Mouse (Mus musculus): ENCODE results near the gene Sox2.

The Sox2 gene

DNA sequence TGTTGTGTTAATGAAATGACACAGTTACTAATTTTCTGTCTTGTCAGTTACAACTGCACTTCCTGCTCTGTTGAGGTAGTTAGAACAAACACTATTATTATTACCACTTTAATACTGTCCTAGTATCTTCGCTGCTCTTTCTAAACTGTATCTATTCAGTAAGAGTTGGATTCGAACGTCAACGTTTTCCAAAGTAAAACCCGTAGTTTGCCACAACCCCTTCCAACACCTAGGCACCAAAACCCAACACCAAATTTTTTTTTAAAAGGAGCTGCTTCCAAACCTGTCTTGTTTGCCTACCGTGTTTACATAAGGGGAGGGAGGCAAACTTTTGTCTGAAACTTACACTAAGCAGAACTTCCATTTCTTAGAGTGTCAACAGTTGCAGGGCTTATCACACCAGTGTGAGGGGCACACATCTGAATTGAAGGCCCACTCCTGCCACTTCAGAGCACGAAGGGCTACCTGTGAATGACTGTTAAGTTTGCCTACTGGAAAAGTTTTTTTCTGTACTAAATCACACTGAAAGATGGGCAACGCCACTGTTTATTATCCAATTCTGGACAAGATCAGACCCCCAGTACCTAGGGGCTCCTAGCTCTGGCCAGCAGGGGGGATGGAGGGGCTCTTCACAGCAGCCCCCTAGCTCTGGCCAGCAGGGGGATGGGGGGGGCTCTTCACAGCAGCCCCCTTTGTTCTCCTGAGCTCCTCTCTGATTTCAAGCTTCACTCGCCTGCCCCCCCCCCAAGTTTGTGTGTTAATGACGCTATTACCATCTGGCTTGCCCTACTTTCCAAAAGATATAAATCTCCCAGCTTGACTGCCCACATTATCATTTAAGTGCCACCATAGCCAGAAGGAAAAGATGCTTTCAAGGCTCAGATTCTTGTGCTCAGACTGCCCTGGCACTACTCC lies 15.8 kb downstream of the Sox2 start:
- peaks cover 93% of the 10 kb centered on the region for H3K4me1 ChIP-seq (replicated peaks; ENCODE audit: low read depth, low read length)
- peaks cover 23% of the 10 kb centered on the region for H3K27me3 ChIP-seq (ENCODE audit: insufficient read depth, low read length)
- H3K9me3 ChIP-seq (ENCODE audit: low read length): no peaks in the 10 kb centered on the region
- 0 out of 2 replicates have a peak, but pooled peaks have one; percentile 17 for TF ChIP-seq CTCF (conservative IDR thresholded peaks at IDR 0.05; ENCODE audit: low read length)
- TF ChIP-seq NANOG (IDR thresholded peaks at IDR 0.05; ENCODE audit: borderline replicate concordance, low read length): no peak
- TF ChIP-seq POU5F1 (IDR thresholded peaks at IDR 0.05; ENCODE audit: borderline replicate concordance, low read length): no peak
- H3K36me3 ChIP-seq (ENCODE audit: insufficient read depth, low read length): no peaks in the 10 kb centered on the region
- peak overlapping the region; percentile 79 for H3K4me3 ChIP-seq (replicated peaks; ENCODE audit: low read length)

DNA sequence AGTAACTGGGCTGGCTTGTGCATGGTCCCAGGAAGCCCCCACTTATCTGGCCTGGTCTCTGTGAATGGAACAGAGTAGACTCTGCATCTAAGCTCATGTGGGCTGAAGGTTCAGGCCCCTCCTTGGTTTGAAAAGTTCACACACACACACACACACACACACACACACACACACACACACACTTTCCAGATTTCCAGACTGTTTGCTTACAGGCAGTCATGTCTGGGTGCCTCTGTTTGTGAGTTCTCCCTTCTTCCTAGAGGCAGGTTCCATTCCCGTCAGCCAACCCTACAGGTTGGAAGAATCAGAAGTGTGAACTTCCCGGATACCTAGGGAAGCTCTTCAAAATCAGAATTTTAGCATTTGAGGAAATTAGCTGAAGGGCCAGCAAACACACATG lies 17.0 kb downstream of the Sox2 start:
- no peaks in the 10 kb centered on the region for H3K36me3 ChIP-seq (ENCODE audit: insufficient read depth, low read length)
- peaks cover 93% of the 10 kb centered on the region for H3K4me1 ChIP-seq (replicated peaks; ENCODE audit: low read depth, low read length)
- no peaks in the 10 kb centered on the region for H3K9me3 ChIP-seq (ENCODE audit: low read length)
- TF ChIP-seq NANOG (IDR thresholded peaks at IDR 0.05; ENCODE audit: borderline replicate concordance, low read length): no peak
- TF ChIP-seq CTCF (conservative IDR thresholded peaks at IDR 0.05; ENCODE audit: low read length): no peak
- TF ChIP-seq POU5F1 (IDR thresholded peaks at IDR 0.05; ENCODE audit: borderline replicate concordance, low read length): no peak
- H3K4me3 ChIP-seq (replicated peaks; ENCODE audit: low read length): no peak overlapping the region; the same call in 1 of the 2 replicates
- H3K27me3 ChIP-seq (ENCODE audit: insufficient read depth, low read length): peaks cover 11% of the 10 kb centered on the region

DNA sequence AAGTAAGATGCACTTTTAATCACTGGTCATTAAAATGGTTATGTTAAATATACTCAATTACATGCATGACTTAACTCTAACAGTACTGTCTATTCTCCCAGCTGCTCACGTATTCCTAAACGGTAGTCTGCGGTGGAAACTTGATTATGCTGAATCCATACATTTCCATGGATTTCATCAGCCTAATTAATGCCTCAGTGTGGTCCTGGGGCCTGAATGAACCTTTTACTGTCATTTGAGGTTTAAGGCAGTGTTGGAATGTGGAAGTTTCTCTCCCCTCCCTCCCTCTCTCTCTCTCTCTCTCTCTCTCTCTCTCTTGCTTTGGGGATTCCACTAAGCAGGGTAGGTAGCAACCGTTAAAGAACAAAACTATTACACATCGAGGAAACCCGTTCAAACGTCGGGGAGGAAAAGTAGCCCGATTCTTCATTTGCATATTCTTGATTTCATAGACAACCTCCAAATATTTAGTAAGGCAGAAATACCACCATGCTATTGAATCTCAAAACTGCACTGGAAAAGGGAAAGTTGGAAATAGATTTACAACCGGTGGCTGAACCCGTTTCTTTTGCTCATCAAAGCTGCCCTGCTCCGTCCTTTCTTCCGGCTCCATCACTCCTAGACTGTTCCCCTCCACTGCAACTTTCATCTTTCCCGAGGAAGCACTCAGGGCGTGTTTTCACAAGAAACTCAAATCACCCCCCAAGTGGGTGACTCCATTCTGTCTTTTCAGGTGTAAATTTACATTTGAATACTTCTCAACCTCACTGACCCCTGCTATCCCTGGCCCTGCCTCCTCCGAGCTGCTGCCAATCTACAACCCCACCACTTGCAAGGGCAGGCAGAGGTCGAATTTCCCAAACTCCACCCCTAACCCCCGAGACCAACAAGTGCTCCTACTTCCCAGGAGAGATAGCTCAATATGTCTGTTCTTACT lies 17.9 kb downstream of the Sox2 start:
- no peak for TF ChIP-seq CTCF (conservative IDR thresholded peaks at IDR 0.05; ENCODE audit: low read length)
- peak; percentile 37; the same call in 1 of the 2 replicates for TF ChIP-seq POU5F1 (IDR thresholded peaks at IDR 0.05; ENCODE audit: borderline replicate concordance, low read length)
- TF ChIP-seq NANOG (IDR thresholded peaks at IDR 0.05; ENCODE audit: borderline replicate concordance, low read length): peak; percentile 65; the same call in 1 of the 2 replicates
- peaks cover 6% of the 10 kb centered on the region; the same call in 1 of the 2 replicates for H3K36me3 ChIP-seq (ENCODE audit: insufficient read depth, low read length)

DNA sequence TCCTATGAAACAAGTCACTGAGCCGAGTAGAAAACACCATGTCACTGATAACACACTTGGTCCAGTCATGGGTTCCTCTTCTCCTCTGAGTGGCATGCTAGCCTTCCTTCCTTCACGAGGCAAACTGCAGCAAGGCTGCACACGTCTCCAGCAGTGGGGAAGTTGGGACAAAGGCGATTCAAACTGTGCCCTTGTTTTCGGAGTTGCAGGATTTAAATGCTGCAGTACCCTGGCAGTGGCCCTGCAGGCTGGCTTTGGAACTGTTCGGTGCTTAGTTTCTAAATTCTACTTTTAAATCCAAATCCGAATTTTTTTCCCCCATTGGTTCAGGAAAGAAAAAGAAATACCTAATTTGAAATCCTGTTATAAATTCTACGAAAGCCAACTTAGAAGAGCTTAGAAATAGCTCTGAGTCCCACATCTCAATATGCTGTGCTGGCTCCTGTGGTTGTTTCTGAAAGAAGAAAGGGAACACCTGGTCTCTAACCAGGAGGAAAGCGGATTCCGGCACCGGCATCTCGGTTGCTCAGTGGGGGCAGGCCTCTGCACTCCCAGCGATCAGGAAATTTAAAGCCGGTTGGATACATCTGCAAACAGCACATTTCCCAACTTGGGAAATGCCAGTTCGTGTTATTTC lies 20.9 kb downstream of the Sox2 start:
- peak overlapping the region; percentile 39 for H3K4me3 ChIP-seq (replicated peaks; ENCODE audit: low read length)
- no peaks in the 10 kb centered on the region for H3K27me3 ChIP-seq (ENCODE audit: insufficient read depth, low read length)
- peaks cover 14% of the 10 kb centered on the region for H3K36me3 ChIP-seq (ENCODE audit: insufficient read depth, low read length)
- TF ChIP-seq CTCF (conservative IDR thresholded peaks at IDR 0.05; ENCODE audit: low read length) (peak; percentile 27), NANOG (IDR thresholded peaks at IDR 0.05; ENCODE audit: borderline replicate concordance, low read length) (no peak)
- H3K4me1 ChIP-seq (replicated peaks; ENCODE audit: low read depth, low read length): peaks cover 96% of the 10 kb centered on the region
- H3K9me3 ChIP-seq (ENCODE audit: low read length): no peaks in the 10 kb centered on the region

More for the DNA sequence above, 17.9 kb downstream of the Sox2 start:
- H3K4me3 ChIP-seq (replicated peaks; ENCODE audit: low read length): peak overlapping the region; percentile 67
- H3K4me1 ChIP-seq (replicated peaks; ENCODE audit: low read depth, low read length): peaks cover 93% of the 10 kb centered on the region
- H3K27me3 ChIP-seq (ENCODE audit: insufficient read depth, low read length): peaks cover 2% of the 10 kb centered on the region; the same call in 1 of the 2 replicates
- H3K9me3 ChIP-seq (ENCODE audit: low read length): no peaks in the 10 kb centered on the region

DNA sequence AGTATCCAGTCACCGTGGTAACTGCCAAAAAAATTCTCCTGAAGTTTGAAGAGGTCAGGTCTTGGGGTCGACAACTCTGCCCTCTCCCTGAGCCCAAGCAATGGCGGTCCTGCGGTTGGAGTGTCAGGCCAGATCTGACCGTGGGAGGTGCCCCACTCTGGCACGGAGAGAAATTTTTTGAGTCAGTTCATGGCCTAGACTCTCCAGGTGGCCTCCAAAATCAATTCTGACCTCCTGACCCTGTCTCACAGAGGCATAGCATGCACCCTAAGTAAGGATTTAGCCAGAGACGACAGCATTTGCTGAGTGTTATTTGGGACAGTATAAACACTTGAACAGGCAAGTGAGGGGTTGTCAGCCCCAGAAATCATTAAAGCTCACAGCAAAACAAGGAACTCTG lies 28.6 kb downstream of the Sox2 start:
- no peak for TF ChIP-seq NANOG (IDR thresholded peaks at IDR 0.05; ENCODE audit: borderline replicate concordance, low read length)
- TF ChIP-seq CTCF (conservative IDR thresholded peaks at IDR 0.05; ENCODE audit: low read length): no peak
- TF ChIP-seq POU5F1 (IDR thresholded peaks at IDR 0.05; ENCODE audit: borderline replicate concordance, low read length): no peak
- H3K4me1 ChIP-seq (replicated peaks; ENCODE audit: low read depth, low read length): peaks cover 44% of the 10 kb centered on the region
- H3K9me3 ChIP-seq (ENCODE audit: low read length): no peaks in the 10 kb centered on the region
- H3K36me3 ChIP-seq (ENCODE audit: insufficient read depth, low read length): peaks cover 28% of the 10 kb centered on the region
- no peak overlapping the region for H3K4me3 ChIP-seq (replicated peaks; ENCODE audit: low read length)
- no peaks in the 10 kb centered on the region for H3K27me3 ChIP-seq (ENCODE audit: insufficient read depth, low read length)

DNA sequence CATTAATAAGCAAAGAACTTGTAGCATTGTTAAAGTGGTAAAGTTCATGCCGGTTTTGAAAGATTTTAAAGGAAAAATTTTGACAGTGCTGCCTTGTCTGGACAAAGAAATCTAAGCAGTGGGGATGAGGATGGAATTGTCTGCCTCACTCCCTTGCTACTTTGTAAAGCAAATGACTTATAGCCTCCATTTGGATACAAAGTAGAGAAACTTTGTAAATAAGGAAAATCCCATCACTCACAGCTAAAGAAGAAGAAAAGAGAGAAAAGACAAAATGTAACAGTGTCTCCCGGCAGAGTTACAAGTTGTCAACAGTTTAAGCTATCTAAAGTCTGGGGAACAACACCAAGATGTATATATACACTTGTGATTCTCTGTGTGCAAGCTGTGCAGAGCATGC lies 29.2 kb downstream of the Sox2 start:
- Histone ChIP-seq H3K9me3 (ENCODE audit: low read length) (no peaks in the 10 kb centered on the region), H3K36me3 (ENCODE audit: insufficient read depth, low read length) (peaks cover 28% of the 10 kb centered on the region), H3K4me3 (replicated peaks; ENCODE audit: low read length) (no peak overlapping the region), H3K27me3 (ENCODE audit: insufficient read depth, low read length) (no peaks in the 10 kb centered on the region), H3K4me1 (replicated peaks; ENCODE audit: low read depth, low read length) (peaks cover 38% of the 10 kb centered on the region)
- TF ChIP-seq NANOG (IDR thresholded peaks at IDR 0.05; ENCODE audit: borderline replicate concordance, low read length) (no peak), CTCF (conservative IDR thresholded peaks at IDR 0.05; ENCODE audit: low read length) (no peak), POU5F1 (IDR thresholded peaks at IDR 0.05; ENCODE audit: borderline replicate concordance, low read length) (no peak)

DNA sequence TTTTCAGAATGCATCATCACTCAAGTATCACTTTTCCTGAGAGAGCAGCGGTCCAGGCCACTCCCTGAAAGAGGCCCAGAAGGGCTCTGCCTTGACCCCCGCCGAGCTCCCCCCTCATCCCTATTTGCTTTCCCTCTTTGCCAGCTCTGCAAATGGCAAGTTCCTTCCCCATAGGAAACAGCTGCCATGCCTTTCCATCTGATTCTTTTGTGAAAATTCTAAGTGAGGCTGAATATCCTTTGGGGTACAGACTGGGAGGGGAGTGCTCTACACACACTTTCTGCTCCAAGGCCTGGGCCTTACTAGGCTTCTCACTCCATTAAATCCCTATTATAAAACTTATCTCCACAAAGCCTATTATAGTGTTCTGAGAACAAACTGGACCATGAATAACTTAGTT lies 29.7 kb downstream of the Sox2 start:
- Histone ChIP-seq H3K4me1 (replicated peaks; ENCODE audit: low read depth, low read length) (peaks cover 33% of the 10 kb centered on the region), H3K36me3 (ENCODE audit: insufficient read depth, low read length) (peaks cover 28% of the 10 kb centered on the region)

More for the DNA sequence above, 29.7 kb downstream of the Sox2 start:
- H3K9me3 ChIP-seq (ENCODE audit: low read length): no peaks in the 10 kb centered on the region
- no peaks in the 10 kb centered on the region for H3K27me3 ChIP-seq (ENCODE audit: insufficient read depth, low read length)
- no peak overlapping the region for H3K4me3 ChIP-seq (replicated peaks; ENCODE audit: low read length)
- TF ChIP-seq POU5F1 (IDR thresholded peaks at IDR 0.05; ENCODE audit: borderline replicate concordance, low read length) (no peak), NANOG (IDR thresholded peaks at IDR 0.05; ENCODE audit: borderline replicate concordance, low read length) (no peak), CTCF (conservative IDR thresholded peaks at IDR 0.05; ENCODE audit: low read length) (no peak)
